Mouse (Mus musculus) limb, embryonic 11.5 days (tissue): ENCODE measurements around the gene Oard1. TPM values are rescaled to one million over a fixed set of nuclear protein-coding genes. Genes with fewer than 3 reads are reported as not detected.

Experiments used
- ATAC-seq: fragments of 200-750 bp; cut with Nextera tagmentation; 2 replicates; pipeline ENCODE4 v1.8.0; 2017; ENCODE audit warnings: low read depth; ENCODE audit not compliant: insufficient number of reproducible peaks, low FRiP score, low TSS enrichment
- DNase-seq: peaks from one replicate; pipeline ENCODE4 v3.0.0-alpha.2; 2015; ENCODE audit warnings: low spot score
- H3K27ac ChIP-seq: fragments of 300-500 bp; sonication (generic); replicated peaks from 2 replicates; pipeline ENCODE4 v1.5.1; 2014; ENCODE audit warnings: low read depth, mild to moderate bottlenecking, low read length
- H3K27me3 ChIP-seq: fragments of 300-500 bp; sonication (generic); 2 replicates; pipeline ENCODE4 v1.6.1; 2014; ENCODE audit warnings: mild to moderate bottlenecking, low read length, mixed read lengths; ENCODE audit not compliant: control insufficient read depth, insufficient read depth
- H3K36me3 ChIP-seq: fragments of 300-500 bp; sonication (generic); 2 replicates; pipeline ENCODE4 v1.6.1; 2014; ENCODE audit warnings: mild to moderate bottlenecking, low read length, moderate library complexity, mixed read lengths; ENCODE audit not compliant: control insufficient read depth, insufficient read depth
- H3K4me1 ChIP-seq: fragments of 300-500 bp; sonication (generic); 2 replicates; pipeline ENCODE4 v1.6.1; 2014; ENCODE audit warnings: low read length, mixed read lengths; ENCODE audit not compliant: control insufficient read depth, insufficient read depth
- H3K4me2 ChIP-seq: fragments of 300-500 bp; sonication (generic); 2 replicates; pipeline ENCODE4 v1.6.1; 2014; ENCODE audit warnings: low read depth, mild to moderate bottlenecking, moderate library complexity; ENCODE audit not compliant: severe bottlenecking
- H3K4me3 ChIP-seq: fragments of 300-500 bp; sonication (generic); 2 replicates; pipeline ENCODE4 v1.5.1; 2014; ENCODE audit warnings: low read depth, low read length
- H3K9ac ChIP-seq: fragments of 300-500 bp; sonication (generic); 2 replicates; pipeline ENCODE4 v1.6.1; 2014; ENCODE audit warnings: mild to moderate bottlenecking, low read length
- H3K9me3 ChIP-seq: fragments of 300-500 bp; sonication (generic); 2 replicates; pipeline ENCODE4 v1.6.1; 2016; ENCODE audit warnings: low read length; ENCODE audit not compliant: control insufficient read depth
- WGBS: fragments of 180-500 bp; shearing (Covaris S2); extraction: QIAGEN DNeasy Blood & Tissue Kit; methylation state at CpG from one replicate; pipeline ENCODE4 v1.1.7; 2014; 5-methylcytosine and 5-hydroxymethylcytosine counted together
- polyA plus RNA-seq: library from polyadenylated mRNA; unstranded; fragments of >200 nt; fragmentation: Nextera tagmentation; extraction: Ambion mirVana; gene quantifications from 2 replicates; pipeline ENCODE4 v1.2.1, GENCODE M21; 2014

The Oard1 gene
- polyA plus RNA-seq, 1 experiment from 2014 or later: 71.6 TPM

DNA sequence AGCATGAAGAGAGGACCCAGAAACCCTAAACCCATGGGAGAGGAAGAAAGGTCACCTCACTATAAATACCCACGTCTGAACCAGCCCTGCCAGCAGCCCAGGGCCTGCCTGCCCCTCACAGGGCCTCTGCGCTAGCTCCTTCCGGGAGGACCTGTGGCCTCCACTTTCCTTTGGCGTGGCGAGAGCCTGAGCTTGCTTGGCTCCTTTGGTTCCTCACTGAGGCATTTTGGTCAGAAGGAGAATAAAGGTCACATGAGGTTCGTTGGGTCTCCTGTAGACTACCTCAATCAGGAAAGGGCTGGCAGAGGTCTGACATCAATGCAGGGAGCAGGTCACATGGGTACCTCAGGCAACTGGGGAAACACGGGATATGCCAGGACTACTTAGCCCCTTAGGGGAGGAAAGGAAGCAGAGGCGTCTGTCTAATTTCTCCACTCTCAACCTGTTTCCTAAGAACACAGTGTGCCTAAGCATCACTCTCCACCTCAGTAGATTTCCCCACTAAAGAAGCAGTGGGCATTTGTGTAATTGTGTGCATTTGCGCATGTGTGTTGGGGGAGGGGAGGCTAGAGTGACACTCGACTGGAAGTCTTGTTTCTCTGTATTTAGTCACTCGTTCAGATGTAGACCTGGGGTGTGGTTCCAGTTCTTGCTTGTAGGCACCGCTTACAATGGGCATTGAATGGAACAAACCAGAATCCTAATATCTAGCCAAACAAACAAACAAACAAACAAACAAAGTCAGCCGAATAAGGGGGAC is 17.4 kb downstream of the Oard1 start:
- no peaks in the 10 kb centered on the region for H3K36me3 ChIP-seq
- H3K9me3 ChIP-seq: no peaks in the 10 kb centered on the region
- WGBS: 66% methylated on average over 13 of the region's 13 CpGs
- H3K9ac ChIP-seq: no peak overlapping the region
- no peak overlapping the region for H3K27ac ChIP-seq
- H3K4me2 ChIP-seq: no peak overlapping the region
- no peak overlapping the region for H3K4me3 ChIP-seq
- H3K4me1 ChIP-seq: peaks cover 10% of the 10 kb centered on the region
- H3K27me3 ChIP-seq: no peaks in the 10 kb centered on the region
- ATAC-seq (peak; percentile 45; the same call in 1 of the 2 replicates), DNase-seq (no peak)

- 56% methylated on average over 11 of the region's 11 CpGs for WGBS
- Histone ChIP-seq H3K36me3 (no peaks in the 10 kb centered on the region), H3K27me3 (no peaks in the 10 kb centered on the region), H3K9ac (no peak overlapping the region), H3K4me3 (no peak overlapping the region), H3K9me3 (no peaks in the 10 kb centered on the region), H3K4me1 (peaks cover 10% of the 10 kb centered on the region), H3K27ac (no peak overlapping the region), H3K4me2 (no peak overlapping the region)
- ATAC-seq (no peak), DNase-seq (no peak)
These were observed 18.2 kb downstream of the Oard1 start for GRCm38 (mm10) chr17:48427852-48428530.

DNA sequence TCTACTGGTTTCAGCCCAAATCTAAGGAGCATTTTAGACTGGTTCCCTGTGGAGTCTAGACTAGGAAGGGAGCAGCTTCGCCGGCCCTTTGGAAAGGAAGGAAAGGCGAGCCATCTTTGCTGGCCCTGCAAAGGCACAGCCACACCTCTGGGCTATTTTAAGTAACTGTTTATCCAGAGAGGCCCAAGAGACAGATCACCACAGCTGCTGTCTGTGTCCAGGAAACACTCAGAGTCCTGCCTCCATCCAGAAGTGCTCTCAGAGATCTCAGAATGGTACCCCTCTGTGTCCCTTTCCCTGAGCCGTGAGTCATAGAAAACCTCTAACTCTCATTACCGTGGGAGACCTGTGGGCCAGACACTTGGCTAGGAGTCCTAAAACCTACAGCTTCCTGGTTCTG is 20.6 kb downstream of the Oard1 start:
- no peaks in the 10 kb centered on the region for H3K27me3 ChIP-seq
- no peak overlapping the region for H3K27ac ChIP-seq
- 53% methylated on average over 5 of the region's 5 CpGs for WGBS
- ATAC-seq (no peak), DNase-seq (no peak)
- no peaks in the 10 kb centered on the region for H3K36me3 ChIP-seq
- peaks cover 10% of the 10 kb centered on the region for H3K4me1 ChIP-seq
- no peak overlapping the region for H3K4me2 ChIP-seq
- no peak overlapping the region for H3K9ac ChIP-seq
- no peaks in the 10 kb centered on the region for H3K9me3 ChIP-seq
- H3K4me3 ChIP-seq: no peak overlapping the region

DNA sequence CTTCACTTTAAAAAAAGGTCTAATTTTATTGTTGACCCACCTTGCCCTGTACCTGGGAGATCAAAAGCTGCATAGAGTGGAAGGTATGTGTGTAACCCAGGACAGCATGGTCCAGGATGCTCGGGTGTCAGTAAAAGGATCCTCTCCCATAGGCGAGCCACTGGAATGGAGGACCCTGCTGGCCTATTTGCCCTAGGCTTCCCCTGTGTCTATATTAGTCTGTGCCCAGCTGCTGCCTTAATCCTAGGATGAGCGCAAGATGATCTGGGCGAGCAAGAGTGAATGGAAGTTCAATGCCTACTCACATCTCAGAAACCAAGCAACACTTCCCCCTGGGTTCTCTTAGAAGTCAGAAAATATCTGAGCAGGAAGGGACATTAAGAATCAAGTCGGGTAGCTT is 21.2 kb downstream of the Oard1 start:
- H3K27me3 ChIP-seq: no peaks in the 10 kb centered on the region
- H3K4me2 ChIP-seq: no peak overlapping the region
- H3K9ac ChIP-seq: no peak overlapping the region
- no peaks in the 10 kb centered on the region for H3K9me3 ChIP-seq
- peaks cover 10% of the 10 kb centered on the region for H3K4me1 ChIP-seq
- no peak overlapping the region for H3K27ac ChIP-seq
- H3K36me3 ChIP-seq: no peaks in the 10 kb centered on the region
- no peak for DNase-seq
- H3K4me3 ChIP-seq: no peak overlapping the region
- no peak for ATAC-seq
- 78% methylated on average over 5 of the region's 5 CpGs for WGBS

DNA sequence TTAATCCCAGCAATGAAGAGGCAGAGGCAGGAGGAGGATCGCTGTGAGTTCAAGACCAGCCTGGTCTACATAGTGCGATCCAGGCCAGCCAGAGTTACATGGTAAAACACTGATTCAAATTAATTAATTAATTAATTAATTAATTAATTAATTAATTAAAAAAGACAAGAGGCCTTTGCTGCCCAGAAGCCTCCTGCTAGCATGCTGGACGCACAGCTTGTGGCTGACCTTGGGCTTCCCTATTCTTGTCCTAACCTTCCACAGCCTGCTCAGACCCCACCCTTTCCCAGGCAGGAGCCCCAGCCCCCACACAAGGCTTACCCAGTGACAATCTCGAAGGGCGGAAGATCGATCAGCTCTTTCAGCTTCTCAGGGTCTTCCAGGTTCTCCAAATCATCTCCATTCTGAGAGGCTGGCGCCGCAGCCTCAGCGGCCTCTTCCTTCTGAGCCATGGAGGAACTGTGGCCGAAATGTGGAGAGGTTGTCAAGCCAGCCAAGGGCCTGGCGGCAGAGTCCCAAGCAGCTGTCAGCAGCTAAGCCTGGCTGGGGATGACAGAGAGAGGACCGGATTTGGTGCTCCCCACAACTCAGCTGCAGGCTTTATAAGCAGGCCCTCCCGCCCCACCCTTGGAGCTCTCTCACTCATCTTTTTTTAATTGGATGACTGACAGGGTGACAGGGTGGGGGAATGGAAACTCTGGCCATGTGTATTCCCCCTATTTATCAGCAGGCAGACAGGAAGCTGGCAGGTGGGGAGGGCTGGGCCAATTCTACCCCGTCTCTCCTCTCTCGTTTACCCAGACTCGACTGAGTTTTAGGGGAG is 22.6 kb downstream of the Oard1 start, which contains the start of gene Apobec2:
Gene Apobec2, minus strand, starts transcription at position 773 of the 823 bp plus-strand sequence.
- no peak for DNase-seq
- Histone ChIP-seq H3K9me3 (no peaks in the 10 kb centered on the region), H3K4me2 (no peak within 1 kb of the TSS), H3K27me3 (no peaks in the 10 kb centered on the region), H3K27ac (no peak within 1 kb of the TSS), H3K9ac (no peak within 1 kb of the TSS), H3K4me1 (peaks cover 6% of the 10 kb centered on the region), H3K4me3 (no peak within 1 kb of the TSS), H3K36me3 (no peaks in the 10 kb centered on the region)
- no peak for ATAC-seq
- WGBS: 66% methylated on average over 16 of the region's 16 CpGs

GRCm38 (mm10) chr17:48433006-48433655 is 23.3 kb downstream of the Oard1 start:
- no peak for ATAC-seq
- DNase-seq: no peak
- H3K27ac ChIP-seq: no peak overlapping the region
- no peaks in the 10 kb centered on the region for H3K36me3 ChIP-seq
- H3K27me3 ChIP-seq: no peaks in the 10 kb centered on the region
- H3K4me1 ChIP-seq: peaks cover 8% of the 10 kb centered on the region
- no peak overlapping the region for H3K9ac ChIP-seq
- WGBS: 84% methylated on average over 20 of the region's 20 CpGs
- no peak overlapping the region for H3K4me2 ChIP-seq
- no peak overlapping the region for H3K4me3 ChIP-seq
- no peaks in the 10 kb centered on the region for H3K9me3 ChIP-seq

DNA sequence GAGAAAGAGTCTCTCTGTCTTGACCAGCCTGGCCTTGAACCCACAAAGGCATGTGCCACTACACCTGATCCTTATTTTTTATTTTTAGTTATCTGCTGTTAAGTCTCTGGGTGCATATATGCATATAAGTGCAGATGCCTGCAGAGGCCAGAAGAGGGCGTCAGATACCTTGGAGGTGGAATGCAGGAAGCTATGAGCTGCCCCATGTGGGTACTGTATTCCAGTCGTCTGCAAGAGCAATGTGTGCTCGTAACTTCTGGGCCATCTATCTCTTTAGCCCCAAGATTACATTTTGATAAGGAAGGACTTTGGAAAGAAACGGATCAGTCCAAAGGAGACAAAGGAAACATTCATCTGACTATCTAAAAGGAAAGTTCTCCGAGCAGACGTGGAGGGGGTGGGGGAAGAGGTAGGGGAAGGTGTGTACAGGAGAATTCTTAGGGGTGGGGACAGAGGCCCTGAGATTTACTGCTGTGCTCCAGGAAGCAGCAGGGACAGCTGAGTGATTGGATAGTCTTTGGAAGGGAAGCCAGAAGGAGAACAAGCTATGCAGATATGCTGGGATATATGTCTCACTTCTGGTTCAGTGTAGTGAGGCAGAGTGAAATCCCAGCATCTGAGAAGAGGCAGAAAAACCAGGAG is 24.0 kb downstream of the Oard1 start:
- Histone ChIP-seq H3K36me3 (no peaks in the 10 kb centered on the region), H3K4me3 (no peak overlapping the region), H3K4me2 (no peak overlapping the region), H3K4me1 (peaks cover 8% of the 10 kb centered on the region), H3K27me3 (no peaks in the 10 kb centered on the region), H3K27ac (no peak overlapping the region), H3K9me3 (no peaks in the 10 kb centered on the region), H3K9ac (no peak overlapping the region)
- DNase-seq (no peak), ATAC-seq (no peak)
- 72% methylated on average over 6 of the region's 6 CpGs for WGBS
